Mouse (Mus musculus): ENCODE measurements around the gene Grin2a. TPM values are rescaled to one million over a fixed set of nuclear protein-coding genes. Genes with fewer than 3 reads are reported as not detected.

The Grin2a gene
- polyA plus RNA-seq, 1 experiment from 2014 or later = 0.72 TPM

DNA sequence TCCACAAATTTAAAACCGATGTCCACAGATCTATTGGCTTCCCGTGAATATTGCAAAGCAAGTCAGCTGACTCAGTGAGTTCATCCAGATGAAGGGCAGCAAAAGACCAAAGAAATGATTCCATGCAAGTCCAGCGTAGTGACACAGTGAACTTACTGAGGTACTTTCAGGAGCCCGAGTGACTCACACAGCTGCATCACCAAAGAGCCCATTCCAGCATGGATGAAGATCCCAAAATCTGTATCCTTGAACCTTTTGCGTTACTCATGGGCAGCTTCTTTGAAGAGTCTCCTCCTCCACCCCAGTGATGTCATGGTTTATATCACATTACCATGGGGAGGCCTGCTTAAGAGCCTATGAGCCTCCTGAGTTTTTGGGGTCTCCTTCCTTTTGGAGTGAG lies 460.2 kb downstream of the Grin2a start:
- Histone ChIP-seq H3K27me3 (ENCODE audit: insufficient read depth, poor library complexity, severe bottlenecking) (no peaks in the 10 kb centered on the region), H3K4me3 (no peak overlapping the region), H3K27ac (no peak overlapping the region), H3K9me3 (no peaks in the 10 kb centered on the region), H3K36me3 (no peaks in the 10 kb centered on the region), H3K4me1 (no peaks in the 10 kb centered on the region)
- no peak for DNase-seq (ENCODE audit: low spot score)
- WGBS = 87% methylated on average over 5 of the region's 5 CpGs

GRCm38 (mm10) chr16:9533564-9534332 lies 461.6 kb downstream of the Grin2a start:
- WGBS = 59% methylated on average over 9 of the region's 9 CpGs
- H3K36me3 ChIP-seq = no peaks in the 10 kb centered on the region
- no peak for DNase-seq (ENCODE audit: low spot score)
- no peaks in the 10 kb centered on the region for H3K27me3 ChIP-seq (ENCODE audit: insufficient read depth, poor library complexity, severe bottlenecking)
- no peaks in the 10 kb centered on the region for H3K4me1 ChIP-seq
- H3K27ac ChIP-seq = no peak overlapping the region
- H3K4me3 ChIP-seq = no peak overlapping the region
- H3K9me3 ChIP-seq = no peaks in the 10 kb centered on the region

- H3K9me3 ChIP-seq = no peaks in the 10 kb centered on the region
These were observed 462.4 kb downstream of the Grin2a start for GRCm38 (mm10) chr16:9532843-9533532.

DNA sequence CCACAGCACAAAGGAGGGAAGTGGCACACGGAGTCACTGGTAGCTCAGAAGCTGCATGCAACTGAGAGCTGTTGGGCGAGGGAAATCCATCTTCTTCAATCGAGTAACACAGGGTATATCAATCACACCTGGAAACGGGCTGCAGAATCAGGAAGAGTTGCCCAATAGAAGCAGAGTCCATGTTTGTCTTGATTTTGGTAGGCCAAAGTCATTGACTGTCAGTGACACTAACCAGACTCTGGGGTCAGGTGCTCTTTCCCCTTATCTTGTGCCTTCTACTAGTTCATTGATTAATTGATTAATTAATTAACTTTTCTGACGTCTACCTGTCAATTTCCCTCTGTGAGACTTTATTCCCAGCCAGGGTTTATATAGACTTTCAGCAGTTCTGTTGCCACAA lies 468.1 kb downstream of the Grin2a start:
- H3K36me3 ChIP-seq = no peaks in the 10 kb centered on the region
- 59% methylated on average over 5 of the region's 5 CpGs for WGBS
- no peak for DNase-seq (ENCODE audit: low spot score)

More at GRCm38 (mm10) chr16:9532843-9533532, 462.4 kb downstream of the Grin2a start:
- Histone ChIP-seq H3K4me1 (no peaks in the 10 kb centered on the region), H3K27ac (no peak overlapping the region), H3K36me3 (no peaks in the 10 kb centered on the region), H3K27me3 (ENCODE audit: insufficient read depth, poor library complexity, severe bottlenecking) (no peaks in the 10 kb centered on the region), H3K4me3 (no peak overlapping the region)
- DNase-seq (ENCODE audit: low spot score) = no peak
- WGBS = 80% methylated on average over 6 of the region's 6 CpGs

DNA sequence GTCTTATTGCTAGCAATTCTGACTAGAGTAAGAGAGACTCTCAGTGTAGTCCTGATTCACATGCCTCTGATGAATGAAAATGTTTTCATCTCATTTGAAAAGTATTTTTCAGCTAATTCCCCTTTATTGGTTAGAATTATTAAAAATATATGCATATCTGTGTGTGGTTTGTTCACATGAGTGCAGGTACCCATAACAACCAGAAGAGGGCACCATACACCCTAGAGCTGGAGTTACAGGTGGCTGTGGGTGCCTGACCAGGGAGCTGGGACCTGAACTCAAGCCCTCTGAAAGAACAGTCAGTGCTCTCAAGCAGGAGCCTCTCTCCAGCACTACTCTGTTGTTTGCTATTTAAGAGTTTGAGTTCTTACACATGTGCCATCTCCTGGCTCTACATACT lies 472.0 kb downstream of the Grin2a start:
- H3K27me3 ChIP-seq (ENCODE audit: insufficient read depth, poor library complexity, severe bottlenecking) = no peaks in the 10 kb centered on the region

More for the DNA sequence above, 468.1 kb downstream of the Grin2a start:
- no peaks in the 10 kb centered on the region for H3K27me3 ChIP-seq (ENCODE audit: insufficient read depth, poor library complexity, severe bottlenecking)
- no peak overlapping the region for H3K4me3 ChIP-seq
- H3K9me3 ChIP-seq = no peaks in the 10 kb centered on the region
- no peak overlapping the region for H3K27ac ChIP-seq
- no peaks in the 10 kb centered on the region for H3K4me1 ChIP-seq

More for the DNA sequence above, 472.0 kb downstream of the Grin2a start:
- DNase-seq (ENCODE audit: low spot score) = no peak
- no peaks in the 10 kb centered on the region for H3K4me1 ChIP-seq
- H3K4me3 ChIP-seq = no peak overlapping the region
- H3K27ac ChIP-seq = no peak overlapping the region
- no peaks in the 10 kb centered on the region for H3K36me3 ChIP-seq
- H3K9me3 ChIP-seq = no peaks in the 10 kb centered on the region

Other genes starting within 250 kb of the Grin2a start
- 0.26 and 0.33 TPM in 2 replicates for gene Rpl39l, start 174.7 kb upstream of the Grin2a start, polyA plus RNA-seq (2016; fragmentation: Nextera tagmentation; extraction: Ambion mirVana)
- 1.0 and 1.2 TPM in 2 replicates for gene Atf7ip2, start 197.2 kb upstream of the Grin2a start, polyA plus RNA-seq (2016; fragmentation: Nextera tagmentation; extraction: Ambion mirVana)

Measured in heart, embryonic 10.5 days (tissue).